Mouse (Mus musculus) thymus, postnatal 4 days (tissue): Measurements from ENCODE around the gene Drd4.

ENCODE experiments used
- DNase-seq: peaks from one replicate; pipeline ENCODE4 v3.0.0; 2021

The Drd4 gene

GRCm38 (mm10) chr7:141335682-141336081 lies 43.9 kb downstream of the Drd4 start:
- no peak for DNase-seq

DNA sequence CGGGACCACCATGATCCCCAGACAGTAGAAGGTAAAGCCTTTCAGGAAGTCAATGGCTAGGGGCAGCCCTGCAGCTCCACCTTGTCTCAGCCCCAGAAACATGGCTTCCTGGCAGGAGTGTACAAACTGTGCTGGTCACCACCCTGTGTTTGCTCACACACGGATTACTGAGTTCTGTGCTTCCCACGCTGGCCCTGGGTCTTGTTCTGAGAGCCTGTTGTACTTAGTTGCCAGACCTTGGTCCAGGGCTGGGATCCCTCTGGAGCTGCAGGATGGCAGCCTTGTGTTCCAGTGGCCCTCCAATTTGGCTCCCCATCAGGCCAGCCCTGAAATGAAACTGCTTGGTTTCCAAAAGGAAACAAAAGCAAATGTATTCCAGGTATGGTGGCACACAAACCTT lies 44.5 kb downstream of the Drd4 start:
- DNase-seq = no peak

DNA sequence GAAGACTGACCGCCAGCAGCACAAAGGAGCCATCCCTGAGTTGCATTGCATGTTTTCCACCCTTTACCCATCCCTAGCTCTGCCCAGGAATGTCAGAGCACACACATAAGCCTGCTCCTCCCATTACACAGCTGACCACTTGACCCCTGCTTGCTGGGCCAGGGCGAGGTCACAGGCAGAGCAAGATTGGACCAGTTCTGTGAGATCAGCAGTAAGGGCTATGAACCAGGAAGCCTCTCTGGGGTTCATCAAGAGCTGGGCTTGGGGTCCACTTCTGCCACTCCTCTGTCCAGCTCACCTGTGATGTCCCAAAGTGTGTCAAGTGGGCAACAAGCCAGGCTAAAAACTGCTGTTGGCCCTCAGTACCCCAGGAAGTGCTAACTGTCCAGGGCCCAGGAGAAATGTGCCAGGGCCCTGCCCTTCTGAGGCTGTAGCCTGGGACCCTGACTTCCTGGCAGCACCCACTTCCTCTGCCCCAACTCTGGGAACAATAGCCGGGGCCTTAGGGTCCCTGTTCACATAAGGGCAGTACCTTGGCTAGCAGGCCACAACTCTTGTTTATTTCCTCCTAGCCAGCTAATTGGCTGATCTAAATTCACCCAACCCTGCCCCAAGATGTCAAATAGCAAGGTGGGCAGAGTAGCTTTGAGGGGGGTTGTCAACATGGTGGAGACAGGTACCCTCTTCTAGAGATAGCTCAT lies 46.1 kb downstream of the Drd4 start:
- no peak for DNase-seq

- DNase-seq = peak; percentile 63
Measured at GRCm38 (mm10) chr7:141338576-141339131, 46.8 kb downstream of the Drd4 start, which contains the start of gene Eps8l2. Gene Eps8l2 (plus strand): TSS chr7:141338880.

GRCm38 (mm10) chr7:141339215-141339920 lies 47.6 kb downstream of the Drd4 start:
- DNase-seq = no peak

DNA sequence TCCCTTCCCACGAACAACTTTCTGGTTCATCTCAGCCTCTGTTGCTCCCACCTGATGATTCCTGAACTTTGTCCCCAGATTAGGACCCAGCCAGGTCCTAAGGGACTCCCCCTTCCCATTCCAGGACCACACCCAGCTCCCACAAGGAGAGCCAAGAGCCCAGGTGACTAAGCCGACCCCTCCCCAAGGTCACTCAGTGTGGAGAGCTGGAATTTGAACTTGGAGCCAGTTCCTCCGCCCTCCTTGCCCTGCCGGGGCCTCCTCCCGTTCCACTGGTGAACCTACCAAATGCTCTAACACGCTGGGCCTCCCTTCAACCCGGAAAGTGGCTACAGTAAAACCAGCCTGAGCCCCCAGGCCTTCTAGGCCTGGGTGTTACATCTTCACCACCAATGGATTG lies 48.2 kb downstream of the Drd4 start:
- no peak for DNase-seq

- DNase-seq = no peak
Measured at GRCm38 (mm10) chr7:141340476-141340875, 48.7 kb downstream of the Drd4 start.

DNA sequence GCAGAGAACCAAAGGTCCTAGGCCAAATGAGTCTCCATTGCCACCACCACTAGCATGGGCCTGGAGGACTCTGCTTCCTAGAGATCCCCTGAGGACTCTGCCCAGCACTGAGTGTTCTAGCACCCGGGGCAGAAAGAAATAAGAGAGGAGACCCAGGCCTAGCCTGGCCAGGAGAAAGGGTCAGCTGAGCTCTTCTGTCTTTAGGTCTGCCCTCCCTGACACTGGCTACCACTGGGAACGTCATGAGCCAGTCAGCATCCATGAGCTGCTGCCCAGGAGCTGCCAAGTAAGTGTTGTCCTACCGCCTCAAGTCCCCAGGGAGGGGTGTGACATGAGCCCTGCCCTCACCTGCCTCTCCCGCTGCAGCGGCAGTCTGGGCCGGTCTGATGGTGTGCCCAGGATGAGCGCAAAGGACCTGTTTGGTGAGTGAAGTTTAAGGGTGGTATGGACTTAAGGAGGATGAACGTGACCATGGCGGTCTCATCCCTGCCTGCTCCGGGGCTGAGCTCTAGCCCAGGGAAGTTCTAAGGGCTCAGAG lies 50.0 kb downstream of the Drd4 start:
- no peak for DNase-seq

DNA sequence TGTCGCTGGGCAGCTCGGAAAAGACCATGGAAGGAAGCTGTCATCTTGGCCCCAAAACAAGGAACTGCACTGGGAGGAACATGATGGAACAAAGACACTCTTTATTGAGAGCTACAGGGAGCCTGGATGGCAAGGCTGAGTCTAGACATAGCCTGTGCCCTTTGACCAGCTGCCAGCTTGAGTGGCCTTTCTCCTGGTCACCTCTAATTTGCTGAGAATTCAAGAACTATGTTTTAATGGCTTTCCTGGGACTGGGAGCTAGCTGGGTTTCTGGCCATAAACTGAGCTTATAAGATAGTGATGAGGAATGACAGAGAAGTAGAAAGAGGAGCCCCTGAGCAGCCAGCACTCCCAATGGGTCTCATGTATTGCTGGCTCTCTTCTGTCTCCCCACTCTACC lies 51.4 kb downstream of the Drd4 start:
- DNase-seq = no peak

DNA sequence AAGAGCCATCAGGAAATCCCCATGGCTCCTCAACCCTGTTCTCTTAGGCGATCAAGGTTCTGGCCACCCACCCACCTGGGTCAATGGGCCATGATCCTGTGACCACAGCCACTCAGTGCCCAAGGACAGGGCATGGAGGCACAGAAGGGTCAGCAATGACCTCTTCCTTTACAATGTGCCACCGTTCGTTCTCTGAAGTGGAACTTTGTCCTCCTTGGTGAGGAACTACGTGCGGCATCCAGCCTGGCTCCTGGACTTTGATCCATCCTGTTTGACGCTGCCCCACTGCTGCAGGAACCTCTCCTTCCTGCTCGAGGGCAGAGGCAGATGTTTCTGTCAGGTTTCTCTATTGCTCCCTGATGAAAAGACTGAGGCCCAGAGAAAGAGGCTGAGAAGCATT lies 51.9 kb downstream of the Drd4 start:
- DNase-seq = no peak

- DNase-seq = no peak
Measured at GRCm38 (mm10) chr7:141344787-141345186, 53.0 kb downstream of the Drd4 start.
